Mouse (Mus musculus): ENCODE results near the gene Ttpal.

Gene Ttpal

GRCm38 (mm10) chr2:163602101-163602971 is at the start of gene Ttpal:
Gene Ttpal (plus strand): TSS chr2:163602314.
- DNase-seq (ENCODE audit: low read depth, low spot score): peak; percentile 87

GRCm38 (mm10) chr2:163552518-163552929 is 49.6 kb upstream of the Ttpal start:
- DNase-seq (ENCODE audit: low read depth, low spot score): no peak

GRCm38 (mm10) chr2:163554425-163554982 is 47.6 kb upstream of the Ttpal start:
- DNase-seq (ENCODE audit: low read depth, low spot score): no peak

GRCm38 (mm10) chr2:163554996-163555395 is 47.1 kb upstream of the Ttpal start:
- no peak for DNase-seq (ENCODE audit: low read depth, low spot score)

GRCm38 (mm10) chr2:163555417-163555816 is 46.7 kb upstream of the Ttpal start:
- DNase-seq (ENCODE audit: low read depth, low spot score): no peak

- DNase-seq (ENCODE audit: low read depth, low spot score): no peak
Observed at GRCm38 (mm10) chr2:163558548-163558947, 43.6 kb upstream of the Ttpal start.

GRCm38 (mm10) chr2:163559236-163559635 is 42.9 kb upstream of the Ttpal start:
- DNase-seq (ENCODE audit: low read depth, low spot score): no peak

- DNase-seq (ENCODE audit: low read depth, low spot score): no peak
Observed at GRCm38 (mm10) chr2:163560247-163560646, 41.9 kb upstream of the Ttpal start.

GRCm38 (mm10) chr2:163561258-163561948 is 40.7 kb upstream of the Ttpal start:
- DNase-seq (ENCODE audit: low read depth, low spot score): no peak

- peak; percentile 26 for DNase-seq (ENCODE audit: low read depth, low spot score)
Observed at GRCm38 (mm10) chr2:163564646-163565045, 37.5 kb upstream of the Ttpal start.

GRCm38 (mm10) chr2:163574321-163574720 is 27.8 kb upstream of the Ttpal start:
- DNase-seq (ENCODE audit: low read depth, low spot score): no peak

GRCm38 (mm10) chr2:163575248-163575647 is 26.9 kb upstream of the Ttpal start:
- no peak for DNase-seq (ENCODE audit: low read depth, low spot score)

- no peak for DNase-seq (ENCODE audit: low read depth, low spot score)
Observed at GRCm38 (mm10) chr2:163577986-163578385, 24.1 kb upstream of the Ttpal start.

- no peak for DNase-seq (ENCODE audit: low read depth, low spot score)
Observed at GRCm38 (mm10) chr2:163580069-163580945, 21.8 kb upstream of the Ttpal start.

- peak; percentile 66 for DNase-seq (ENCODE audit: low read depth, low spot score)
Observed at GRCm38 (mm10) chr2:163583226-163584087, 18.7 kb upstream of the Ttpal start.

- no peak for DNase-seq (ENCODE audit: low read depth, low spot score)
Observed at GRCm38 (mm10) chr2:163584088-163584426, 18.1 kb upstream of the Ttpal start.

- DNase-seq (ENCODE audit: low read depth, low spot score): no peak
Observed at GRCm38 (mm10) chr2:163586384-163587261, 15.5 kb upstream of the Ttpal start.

GRCm38 (mm10) chr2:163587506-163587905 is 14.6 kb upstream of the Ttpal start:
- DNase-seq (ENCODE audit: low read depth, low spot score): no peak

GRCm38 (mm10) chr2:163590211-163590610 is 11.9 kb upstream of the Ttpal start:
- DNase-seq (ENCODE audit: low read depth, low spot score): peak; percentile 55

- peak; percentile 90 for DNase-seq (ENCODE audit: low read depth, low spot score)
Observed at GRCm38 (mm10) chr2:163590996-163591395, 11.1 kb upstream of the Ttpal start.
